Mouse (Mus musculus) C2C12 (cell line): Measurements from ENCODE around the gene Mllt3.

Source experiments
- CEBPB ChIP-seq: IDR thresholded peaks from one replicate; pipeline ENCODE4 v1.6.1; 2011; ENCODE audit warnings: low read depth, mild to moderate bottlenecking, control low read depth, moderate library complexity
- CTCF ChIP-seq: IDR thresholded peaks from one replicate; pipeline ENCODE4 v1.5.1; 2011; ENCODE audit not compliant: control insufficient read depth, insufficient read depth, insufficient read length
- MAX ChIP-seq: IDR thresholded peaks from one replicate; pipeline ENCODE4 v1.6.1; 2011; ENCODE audit warnings: mild to moderate bottlenecking, control low read depth
- MYOD1 ChIP-seq: IDR thresholded peaks from one replicate; pipeline ENCODE4 v1.6.1; 2011; ENCODE audit warnings: low read depth; ENCODE audit not compliant: control insufficient read depth, insufficient read length
- MYOG ChIP-seq: IDR thresholded peaks from one replicate; pipeline ENCODE4 v1.6.1; 2011; ENCODE audit not compliant: control insufficient read depth, insufficient read length; ENCODE audit errors: extremely low read depth
- USF1 ChIP-seq: IDR thresholded peaks from one replicate; pipeline ENCODE4 v1.6.1; 2011; ENCODE audit warnings: low read depth, mild to moderate bottlenecking, control low read depth, moderate library complexity

GRCm38 (mm10) chr4:88003159-88003948 is 29.8 kb downstream of the Mllt3 start:
- no peak for TF ChIP-seq CTCF
- no peak for TF ChIP-seq MYOD1
- TF ChIP-seq USF1: no peak
- no peak for TF ChIP-seq CEBPB
- TF ChIP-seq MAX: no peak
- TF ChIP-seq MYOG: no peak
